Mouse (Mus musculus): ENCODE data around the gene Zfp219.

DNA sequence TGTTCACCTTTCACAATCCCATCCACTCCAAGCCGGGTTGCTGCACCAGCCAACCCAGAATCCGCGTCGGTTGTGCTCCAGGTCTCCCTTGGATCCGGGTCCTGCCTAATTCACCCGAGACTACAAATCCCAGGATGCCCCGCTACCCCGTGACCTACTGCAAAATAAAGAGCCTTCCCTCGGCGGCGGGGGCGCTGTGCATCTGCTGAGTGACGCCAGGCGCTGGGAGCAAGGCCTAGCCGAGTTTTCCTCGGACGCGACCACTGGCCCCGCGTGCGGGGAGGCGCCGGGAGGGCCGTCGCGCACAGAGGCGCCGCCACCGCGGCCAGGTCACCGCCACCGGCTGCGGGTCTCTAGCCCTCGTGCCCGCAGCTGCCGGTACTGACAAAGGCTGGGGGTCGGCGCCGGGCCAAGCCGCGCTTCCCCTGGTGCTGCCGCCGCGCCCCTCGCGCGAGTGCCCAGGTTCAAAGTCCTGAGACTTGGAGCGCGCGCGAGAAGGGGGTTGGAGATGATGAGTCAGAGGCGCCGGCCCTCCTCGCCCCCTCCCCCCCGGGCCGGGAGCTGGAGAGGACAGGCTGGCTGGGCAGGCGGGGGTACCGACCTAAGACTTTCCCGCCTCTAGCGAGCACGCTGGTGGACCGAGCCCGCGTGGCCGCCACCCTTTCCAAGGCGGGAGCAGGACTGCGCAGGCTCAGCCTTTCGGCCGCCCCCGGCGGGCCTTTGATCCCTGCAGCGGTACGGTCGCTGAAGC lies 768 bp downstream of the Zfp219 start:
- TF ChIP-seq CTCF (IDR thresholded peaks at IDR 0.05; ENCODE audit: borderline replicate concordance, insufficient read depth, low read length) (peak; percentile 44; the same call in 1 of the 2 replicates), POLR2A (IDR thresholded peaks at IDR 0.05; ENCODE audit: low read depth, low read length) (peak; percentile 76)
